Mouse (Mus musculus) liver, embryonic 13.5 days (tissue): Measurements from ENCODE around the gene Kmt2e. TPM values are rescaled to one million over a fixed set of nuclear protein-coding genes. Genes with fewer than 3 reads are reported as not detected.

ENCODE experiments used
- ATAC-seq: fragments of 200-750 bp; cut with Nextera tagmentation; 2 replicates; pipeline ENCODE4 v1.8.0; 2017; ENCODE audit warnings: low read depth, mild to moderate bottlenecking, moderate number of reproducible peaks, moderate library complexity
- DNase-seq: peaks from one replicate; pipeline ENCODE4 v3.0.0; 2022
- H3K27ac ChIP-seq: fragments of 300-500 bp; sonication (generic); 2 replicates; pipeline ENCODE4 v1.5.1; 2015; ENCODE audit warnings: moderate library complexity, mild to moderate bottlenecking, inconsistent platforms
- H3K27me3 ChIP-seq: fragments of 300-500 bp; sonication (generic); 2 replicates; pipeline ENCODE4 v1.6.1; 2015; ENCODE audit warnings: mild to moderate bottlenecking, inconsistent platforms
- H3K36me3 ChIP-seq: fragments of 300-500 bp; sonication (generic); 2 replicates; pipeline ENCODE4 v1.6.1; 2015; ENCODE audit warnings: mild to moderate bottlenecking, inconsistent platforms
- H3K4me1 ChIP-seq: fragments of 300-500 bp; sonication (generic); replicated peaks from 2 replicates; pipeline ENCODE4 v1.6.1; 2015; ENCODE audit warnings: inconsistent platforms
- H3K4me2 ChIP-seq: fragments of 300-500 bp; sonication (generic); 2 replicates; pipeline ENCODE4 v1.6.1; 2015; ENCODE audit warnings: inconsistent platforms, mild to moderate bottlenecking, moderate library complexity
- H3K4me3 ChIP-seq: fragments of 300-500 bp; sonication (generic); replicated peaks from 2 replicates; pipeline ENCODE4 v1.5.1; 2015; ENCODE audit warnings: mild to moderate bottlenecking, inconsistent platforms
- H3K9ac ChIP-seq: fragments of 300-500 bp; sonication (generic); 2 replicates; pipeline ENCODE4 v1.6.1; 2015; ENCODE audit warnings: mild to moderate bottlenecking, inconsistent platforms
- H3K9me3 ChIP-seq: fragments of 300-500 bp; sonication (generic); replicated peaks from 2 replicates; pipeline ENCODE4 v1.6.1; 2016; ENCODE audit warnings: inconsistent platforms
- WGBS: fragments of 180-500 bp; shearing (Covaris S2); methylation state at CpG from one replicate; pipeline ENCODE4 v1.1.7; 2015; ENCODE audit not compliant: insufficient replicate concordance; 5-methylcytosine and 5-hydroxymethylcytosine counted together
- polyA plus RNA-seq: library from polyadenylated mRNA; unstranded; fragments of >200 nt; fragmentation: Nextera tagmentation; extraction: Ambion mirVana; gene quantifications from 2 replicates; pipeline ENCODE4 v1.2.1, GENCODE M21; 2015

Kmt2e gene
- polyA plus RNA-seq, 1 experiment from 2014 or later = 37.1 TPM

- no peaks in the 10 kb centered on the region for H3K9me3 ChIP-seq
- 0 out of 2 replicates have a peak, but pooled peaks cover 4% of the 10 kb centered on the region for H3K36me3 ChIP-seq
- H3K4me1 ChIP-seq = no peaks in the 10 kb centered on the region
- H3K27me3 ChIP-seq = no peaks in the 10 kb centered on the region
- no peak for ATAC-seq
- no peak overlapping the region for H3K9ac ChIP-seq
- no peak overlapping the region for H3K27ac ChIP-seq
- no peak overlapping the region for H3K4me3 ChIP-seq
- WGBS = 71% methylated on average over 3 of the region's 3 CpGs
- DNase-seq = no peak
- no peak overlapping the region for H3K4me2 ChIP-seq
These were observed 38.5 kb upstream of the Kmt2e start for GRCm38 (mm10) chr5:23395721-23396120.

DNA sequence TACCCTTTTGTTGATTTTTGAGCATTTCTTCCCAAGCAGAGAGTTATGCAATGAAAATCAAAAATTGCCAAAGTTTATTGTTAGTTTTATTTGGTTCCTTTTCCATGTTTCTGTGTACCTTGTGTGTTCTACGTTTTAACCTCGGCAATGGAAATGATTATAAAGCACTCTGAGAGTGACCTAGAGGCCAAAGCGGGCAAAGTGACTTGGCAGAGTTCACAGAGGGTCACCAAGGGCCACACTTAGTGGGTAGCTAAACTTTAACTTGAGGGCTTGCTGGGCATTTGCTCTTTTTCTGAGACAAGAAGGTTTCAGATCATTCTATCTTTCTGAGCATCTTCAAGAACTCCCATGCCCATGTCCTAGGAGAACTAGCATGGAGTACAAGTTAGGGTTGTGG lies 37.5 kb upstream of the Kmt2e start:
- no peak overlapping the region for H3K4me3 ChIP-seq
- WGBS = 67% methylated on average over 3 of the region's 3 CpGs
- H3K9ac ChIP-seq = no peak overlapping the region
- H3K4me1 ChIP-seq = no peaks in the 10 kb centered on the region
- DNase-seq = no peak
- no peak for ATAC-seq
- H3K27me3 ChIP-seq = no peaks in the 10 kb centered on the region
- H3K4me2 ChIP-seq = no peak overlapping the region
- no peak overlapping the region for H3K27ac ChIP-seq
- H3K36me3 ChIP-seq = peaks cover 10% of the 10 kb centered on the region
- no peaks in the 10 kb centered on the region for H3K9me3 ChIP-seq

DNA sequence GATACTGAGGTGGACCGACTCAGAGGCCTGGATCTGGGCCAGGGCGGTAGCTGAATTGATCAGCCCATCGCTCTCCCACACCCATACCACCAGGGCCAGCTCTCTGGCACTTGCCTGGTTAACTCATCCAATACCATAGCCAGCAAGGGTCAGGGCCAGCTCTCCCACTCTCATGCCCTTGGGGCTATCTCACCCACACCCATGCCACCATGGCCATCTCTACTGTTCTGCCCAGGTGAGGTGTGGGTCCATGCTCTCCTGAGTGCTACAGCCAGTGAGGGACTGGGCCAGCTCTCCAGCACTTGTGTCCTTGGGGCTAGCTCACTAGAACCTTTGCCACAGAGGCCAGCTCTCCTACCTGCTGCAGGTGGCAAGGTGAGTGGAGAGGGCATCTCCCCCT lies 34.1 kb upstream of the Kmt2e start:
- Histone ChIP-seq H3K36me3 (peaks cover 10% of the 10 kb centered on the region), H3K27me3 (no peaks in the 10 kb centered on the region), H3K4me3 (no peak overlapping the region), H3K27ac (no peak overlapping the region), H3K4me2 (no peak overlapping the region), H3K9ac (no peak overlapping the region), H3K4me1 (no peaks in the 10 kb centered on the region), H3K9me3 (no peaks in the 10 kb centered on the region)
- ATAC-seq (no peak), DNase-seq (no peak)
- 69% methylated on average over 3 of the region's 3 CpGs for WGBS

GRCm38 (mm10) chr5:23400868-23401267 lies 33.4 kb upstream of the Kmt2e start:
- no peaks in the 10 kb centered on the region for H3K27me3 ChIP-seq
- ATAC-seq (no peak), DNase-seq (no peak)
- H3K9me3 ChIP-seq = no peaks in the 10 kb centered on the region
- no peak overlapping the region for H3K4me2 ChIP-seq
- H3K4me3 ChIP-seq = no peak overlapping the region
- H3K36me3 ChIP-seq = peaks cover 10% of the 10 kb centered on the region
- H3K27ac ChIP-seq = no peak overlapping the region
- H3K9ac ChIP-seq = no peak overlapping the region
- H3K4me1 ChIP-seq = no peaks in the 10 kb centered on the region
- WGBS = 72% methylated on average over 3 of the region's 3 CpGs

DNA sequence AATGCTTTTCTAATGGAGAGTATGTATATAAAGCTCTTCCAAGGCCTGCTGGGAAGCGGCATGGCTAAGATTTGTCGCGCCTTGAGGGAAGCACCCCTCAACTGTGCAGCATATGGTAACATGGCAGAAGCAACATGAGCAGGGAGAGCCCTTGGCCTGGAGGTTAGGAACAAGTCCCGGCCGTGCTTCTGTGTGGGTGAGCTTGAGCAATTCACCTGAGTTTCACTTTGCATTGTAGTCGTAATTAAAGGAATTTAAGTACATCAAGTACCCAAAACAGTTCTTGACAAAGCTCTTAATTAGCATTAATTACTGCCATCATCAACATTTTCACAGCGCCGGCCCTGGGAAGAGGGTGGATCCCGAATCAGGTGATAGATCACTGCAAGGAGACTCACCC lies 32.9 kb upstream of the Kmt2e start:
- Histone ChIP-seq H3K9me3 (no peaks in the 10 kb centered on the region), H3K36me3 (peaks cover 10% of the 10 kb centered on the region), H3K4me1 (no peaks in the 10 kb centered on the region), H3K9ac (no peak overlapping the region), H3K4me3 (no peak overlapping the region), H3K4me2 (no peak overlapping the region), H3K27ac (no peak overlapping the region), H3K27me3 (no peaks in the 10 kb centered on the region)
- no peak for DNase-seq
- WGBS = 83% methylated on average over 9 of the region's 9 CpGs
- no peak for ATAC-seq

DNA sequence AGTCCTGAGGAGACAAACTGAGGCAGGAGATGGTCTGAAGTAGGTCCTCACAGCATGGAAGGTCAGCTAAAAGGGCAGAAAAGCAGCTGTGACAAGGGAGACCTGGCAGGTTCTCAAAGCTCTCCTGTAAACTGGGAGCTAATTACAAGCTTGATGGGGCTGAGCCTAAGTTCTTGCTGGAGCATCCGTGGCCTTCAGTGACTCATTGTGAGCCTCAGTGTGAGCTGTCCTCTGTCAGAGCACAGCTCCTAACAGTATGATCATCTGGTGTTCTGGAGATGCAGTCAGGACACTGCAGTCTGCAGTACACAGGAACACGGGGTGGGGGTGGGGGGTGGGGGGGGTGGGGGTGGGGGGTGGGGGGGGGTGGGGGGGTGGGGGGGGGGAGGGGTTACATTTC lies 32.2 kb upstream of the Kmt2e start:
- no peaks in the 10 kb centered on the region for H3K27me3 ChIP-seq
- no peaks in the 10 kb centered on the region for H3K4me1 ChIP-seq
- WGBS = 55% methylated on average over 2 of the region's 2 CpGs
- DNase-seq (no peak), ATAC-seq (no peak)
- no peak overlapping the region for H3K4me3 ChIP-seq
- no peak overlapping the region for H3K4me2 ChIP-seq
- H3K9me3 ChIP-seq = no peaks in the 10 kb centered on the region
- no peak overlapping the region for H3K9ac ChIP-seq
- no peak overlapping the region for H3K27ac ChIP-seq
- H3K36me3 ChIP-seq = peaks cover 10% of the 10 kb centered on the region

- Histone ChIP-seq H3K27me3 (no peaks in the 10 kb centered on the region), H3K4me1 (no peaks in the 10 kb centered on the region), H3K4me2 (no peak overlapping the region), H3K9ac (no peak overlapping the region), H3K4me3 (no peak overlapping the region), H3K27ac (no peak overlapping the region), H3K9me3 (no peaks in the 10 kb centered on the region), H3K36me3 (peaks cover 10% of the 10 kb centered on the region)
- WGBS = 72% methylated on average over 11 of the region's 11 CpGs
- DNase-seq = no peak
- no peak for ATAC-seq
These were observed 31.1 kb upstream of the Kmt2e start for GRCm38 (mm10) chr5:23403161-23403560.

DNA sequence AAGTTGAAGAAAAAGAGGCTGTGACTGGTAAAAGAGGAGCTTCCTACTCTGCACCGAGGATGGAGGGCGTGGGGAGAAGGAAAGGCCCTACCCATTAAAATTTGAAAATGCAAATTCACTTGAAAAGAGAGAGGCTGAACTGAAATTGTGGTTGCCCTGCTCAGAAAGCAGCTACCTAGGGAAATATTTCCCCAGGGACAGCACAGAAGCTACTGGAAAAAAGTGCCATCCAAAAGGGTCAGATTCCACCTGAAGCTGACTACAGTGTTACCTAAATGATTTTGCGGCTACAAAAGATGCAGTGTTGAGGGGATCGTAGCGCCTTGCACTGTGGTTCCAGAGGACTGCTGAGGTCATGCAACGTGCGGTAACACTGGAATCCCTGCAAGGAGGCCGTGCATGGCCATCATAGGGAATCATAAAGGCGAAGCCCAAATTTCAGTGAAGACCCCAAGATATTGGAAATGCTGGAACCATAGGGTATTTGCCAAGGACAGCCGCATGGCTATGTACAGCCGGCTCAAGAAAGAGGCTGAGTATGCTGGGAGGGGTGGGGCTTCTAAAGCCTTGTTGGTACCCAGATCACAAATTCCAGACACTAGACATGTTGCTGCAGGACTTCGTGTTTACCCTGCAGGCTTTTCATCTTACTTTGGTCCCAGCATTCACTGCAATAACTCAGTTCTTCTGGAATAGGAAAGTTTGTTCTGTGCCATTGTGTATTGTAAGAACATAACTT lies 28.4 kb upstream of the Kmt2e start:
- no peak overlapping the region for H3K27ac ChIP-seq
- no peaks in the 10 kb centered on the region for H3K9me3 ChIP-seq
- ATAC-seq (no peak), DNase-seq (no peak)
- 84% methylated on average over 12 of the region's 12 CpGs for WGBS
- H3K4me2 ChIP-seq = no peak overlapping the region
- 0 out of 2 replicates have a peak, but pooled peaks cover 5% of the 10 kb centered on the region for H3K4me1 ChIP-seq
- peaks cover 18% of the 10 kb centered on the region for H3K36me3 ChIP-seq
- H3K4me3 ChIP-seq = no peak overlapping the region
- no peaks in the 10 kb centered on the region for H3K27me3 ChIP-seq
- H3K9ac ChIP-seq = no peak overlapping the region

- Histone ChIP-seq H3K27me3 (no peaks in the 10 kb centered on the region), H3K27ac (no peak overlapping the region), H3K9me3 (no peaks in the 10 kb centered on the region), H3K4me3 (no peak overlapping the region), H3K4me2 (no peak overlapping the region), H3K4me1 (0 out of 2 replicates have a peak, but pooled peaks cover 8% of the 10 kb centered on the region), H3K36me3 (peaks cover 17% of the 10 kb centered on the region), H3K9ac (no peak overlapping the region)
- DNase-seq (no peak), ATAC-seq (no peak)
- 76% methylated on average over 4 of the region's 4 CpGs for WGBS
These were observed 27.9 kb upstream of the Kmt2e start for GRCm38 (mm10) chr5:23406405-23406745.

DNA sequence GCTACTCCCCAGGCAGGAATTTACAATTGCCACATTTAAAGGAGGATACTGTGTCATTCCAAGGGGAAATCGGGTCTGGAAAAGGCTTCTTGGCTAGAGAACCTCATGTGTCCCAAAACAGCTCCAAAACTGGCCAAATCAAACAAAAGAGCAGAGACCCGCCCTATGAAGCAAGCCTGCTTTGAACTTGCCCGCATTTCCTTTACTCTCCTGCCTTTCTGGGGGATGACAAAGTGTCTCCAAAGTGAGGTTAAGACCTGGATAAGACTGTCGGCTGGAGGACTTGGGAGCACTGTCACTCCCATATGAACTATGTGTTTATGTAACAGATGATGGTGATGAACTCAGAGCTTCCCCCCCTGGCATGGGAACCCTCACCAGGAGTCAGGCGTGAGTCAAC lies 26.1 kb upstream of the Kmt2e start:
- Histone ChIP-seq H3K4me2 (no peak overlapping the region), H3K9me3 (no peaks in the 10 kb centered on the region), H3K36me3 (peaks cover 28% of the 10 kb centered on the region), H3K9ac (no peak overlapping the region), H3K27me3 (no peaks in the 10 kb centered on the region), H3K27ac (no peak overlapping the region), H3K4me3 (no peak overlapping the region), H3K4me1 (peaks cover 20% of the 10 kb centered on the region)
- ATAC-seq (no peak), DNase-seq (no peak)
- WGBS = 66% methylated on average over 5 of the region's 5 CpGs

GRCm38 (mm10) chr5:23410040-23410717 lies 24.1 kb upstream of the Kmt2e start:
- Histone ChIP-seq H3K36me3 (peaks cover 28% of the 10 kb centered on the region), H3K27me3 (no peaks in the 10 kb centered on the region), H3K4me3 (no peak overlapping the region), H3K9ac (no peak overlapping the region), H3K9me3 (no peaks in the 10 kb centered on the region), H3K4me1 (peaks cover 41% of the 10 kb centered on the region), H3K27ac (no peak overlapping the region), H3K4me2 (no peak overlapping the region)
- ATAC-seq (no peak), DNase-seq (no peak)
- WGBS = 44% methylated on average over 9 of the region's 9 CpGs

- H3K9ac ChIP-seq = no peak overlapping the region
- peaks cover 28% of the 10 kb centered on the region for H3K36me3 ChIP-seq
- H3K4me3 ChIP-seq = no peak overlapping the region
- DNase-seq (no peak), ATAC-seq (no peak)
- no peak overlapping the region for H3K27ac ChIP-seq
- H3K9me3 ChIP-seq = no peaks in the 10 kb centered on the region
- no peaks in the 10 kb centered on the region for H3K27me3 ChIP-seq
- H3K4me2 ChIP-seq = no peak overlapping the region
- WGBS = 73% methylated on average over 2 of the region's 2 CpGs
- H3K4me1 ChIP-seq = peaks cover 46% of the 10 kb centered on the region
These were observed 23.5 kb upstream of the Kmt2e start for GRCm38 (mm10) chr5:23410718-23411101.
